Mouse (Mus musculus) midbrain, embryonic 16.5 days (tissue): ENCODE results near the gene Ugt1a6b. TPM values are rescaled to one million over a fixed set of nuclear protein-coding genes. Genes with fewer than 3 reads are reported as not detected.

ENCODE experiments used
- ATAC-seq: fragments of 200-750 bp; cut with Nextera tagmentation; 2 replicates; pipeline ENCODE4 v1.8.0; 2017; ENCODE audit warnings: moderate TSS enrichment
- H3K27ac ChIP-seq: fragments of 300-500 bp; sonication (generic); 2 replicates; pipeline ENCODE4 v1.5.1; 2014; ENCODE audit warnings: mild to moderate bottlenecking, low read length, mixed read lengths
- H3K27me3 ChIP-seq: fragments of 300-500 bp; sonication (generic); 2 replicates; pipeline ENCODE4 v1.6.1; 2014; ENCODE audit warnings: low read depth, low read length, mixed read lengths; ENCODE audit not compliant: control insufficient read depth, insufficient read depth
- H3K36me3 ChIP-seq: fragments of 300-500 bp; sonication (generic); 2 replicates; pipeline ENCODE4 v1.6.1; 2014; ENCODE audit warnings: mild to moderate bottlenecking, low read length, moderate library complexity, mixed read lengths; ENCODE audit not compliant: control insufficient read depth, insufficient read depth
- H3K4me1 ChIP-seq: fragments of 300-500 bp; sonication (generic); 2 replicates; pipeline ENCODE4 v1.6.1; 2014; ENCODE audit warnings: mild to moderate bottlenecking, low read length, mixed read lengths; ENCODE audit not compliant: control insufficient read depth, insufficient read depth
- H3K4me2 ChIP-seq: fragments of 300-500 bp; sonication (generic); 2 replicates; pipeline ENCODE4 v1.6.1; 2014; ENCODE audit warnings: mild to moderate bottlenecking, low read length, mixed read lengths
- H3K4me3 ChIP-seq: fragments of 300-500 bp; sonication (generic); 2 replicates; pipeline ENCODE4 v1.5.1; 2014; ENCODE audit warnings: low read depth, mild to moderate bottlenecking, low read length, moderate library complexity, mixed read lengths
- H3K9ac ChIP-seq: fragments of 300-500 bp; sonication (generic); 2 replicates; pipeline ENCODE4 v1.6.1; 2014; ENCODE audit warnings: low read depth, low read length, mixed read lengths
- H3K9me3 ChIP-seq: fragments of 300-500 bp; sonication (generic); replicated peaks from 2 replicates; pipeline ENCODE4 v1.6.1; 2014; ENCODE audit warnings: mild to moderate bottlenecking, low read length, mixed read lengths; ENCODE audit not compliant: control insufficient read depth, poor library complexity, severe bottlenecking
- WGBS: fragments of 180-500 bp; shearing (Covaris S2); extraction: QIAGEN DNeasy Blood & Tissue Kit; methylation state at CpG from one replicate; pipeline ENCODE4 v1.1.7; 2014; 5-methylcytosine and 5-hydroxymethylcytosine counted together
- polyA plus RNA-seq: library from polyadenylated mRNA; unstranded; fragments of >200 nt; fragmentation: Nextera tagmentation; extraction: Ambion mirVana; gene quantifications from 2 replicates; pipeline ENCODE4 v1.2.1, GENCODE M21; 2015

Ugt1a6b gene
- polyA plus RNA-seq, 1 experiment from 2014 or later = 0.60 TPM

GRCm38 (mm10) chr1:88200456-88200855 is 97.4 kb downstream of the Ugt1a6b start, which contains the start of gene Ugt1a2:
TSS of gene Ugt1a2 (plus strand) at chr1:88200601.
- Histone ChIP-seq H3K4me2 (no peak within 1 kb of the TSS), H3K4me3 (no peak within 1 kb of the TSS), H3K27ac (no peak within 1 kb of the TSS), H3K9ac (no peak within 1 kb of the TSS), H3K4me1 (no peaks in the 10 kb centered on the region; the same call in 1 of the 2 replicates), H3K27me3 (no peaks in the 10 kb centered on the region), H3K36me3 (no peaks in the 10 kb centered on the region), H3K9me3 (peaks cover 5% of the 10 kb centered on the region; the same call in 1 of the 2 replicates)
- ATAC-seq = no peak
- WGBS = 85% methylated on average over 7 of the region's 7 CpGs

GRCm38 (mm10) chr1:88205294-88205922 is 102.4 kb downstream of the Ugt1a6b start, which contains the start of gene Dnajb3:
TSS of gene Dnajb3 (minus strand) at chr1:88205782.
- Histone ChIP-seq H3K4me3 (peak within 1 kb of the TSS; percentile 53), H3K4me2 (peak within 1 kb of the TSS; percentile 69), H3K36me3 (no peaks in the 10 kb centered on the region), H3K4me1 (peaks cover 2% of the 10 kb centered on the region; the same call in 1 of the 2 replicates), H3K9me3 (peaks cover 5% of the 10 kb centered on the region; the same call in 1 of the 2 replicates), H3K9ac (peak within 1 kb of the TSS; percentile 74), H3K27me3 (no peaks in the 10 kb centered on the region), H3K27ac (peak within 1 kb of the TSS; percentile 50)
- WGBS = 6% methylated on average over 59 of the region's 62 CpGs
- peak; percentile 100 for ATAC-seq

- Histone ChIP-seq H3K27ac (no peak overlapping the region), H3K9me3 (peaks cover 13% of the 10 kb centered on the region), H3K4me3 (no peak overlapping the region), H3K4me2 (no peak overlapping the region), H3K9ac (no peak overlapping the region), H3K27me3 (no peaks in the 10 kb centered on the region), H3K36me3 (no peaks in the 10 kb centered on the region), H3K4me1 (peaks cover 2% of the 10 kb centered on the region; the same call in 1 of the 2 replicates)
- ATAC-seq = no peak
- WGBS = 84% methylated on average over 2 of the region's 2 CpGs
These were observed 103.9 kb downstream of the Ugt1a6b start for GRCm38 (mm10) chr1:88206843-88207479.

- H3K9me3 ChIP-seq = peaks cover 52% of the 10 kb centered on the region
- H3K4me1 ChIP-seq = no peaks in the 10 kb centered on the region
- no peaks in the 10 kb centered on the region for H3K36me3 ChIP-seq
- WGBS = 69% methylated on average over 8 of the region's 8 CpGs
- no peak within 1 kb of the TSS for H3K4me2 ChIP-seq
- peak; percentile 34; the same call in 1 of the 2 replicates for ATAC-seq
- H3K9ac ChIP-seq = no peak within 1 kb of the TSS
- no peak within 1 kb of the TSS for H3K4me3 ChIP-seq
- no peaks in the 10 kb centered on the region for H3K27me3 ChIP-seq
- H3K27ac ChIP-seq = no peak within 1 kb of the TSS
These were observed 108.8 kb downstream of the Ugt1a6b start, which contains the start of gene Ugt1a1 for GRCm38 (mm10) chr1:88211812-88212211. TSS of gene Ugt1a1 (plus strand) at chr1:88211959.

- no peak overlapping the region for H3K9ac ChIP-seq
- no peak overlapping the region for H3K27ac ChIP-seq
- H3K9me3 ChIP-seq = peaks cover 59% of the 10 kb centered on the region
- H3K36me3 ChIP-seq = no peaks in the 10 kb centered on the region
- no peak overlapping the region for H3K4me3 ChIP-seq
- 60% methylated on average over 8 of the region's 8 CpGs for WGBS
- no peak overlapping the region for H3K4me2 ChIP-seq
- H3K27me3 ChIP-seq = no peaks in the 10 kb centered on the region
- ATAC-seq = 0 out of 2 replicates have a peak, but pooled peaks have one; percentile 18
- no peaks in the 10 kb centered on the region for H3K4me1 ChIP-seq
These were observed 109.4 kb downstream of the Ugt1a6b start for GRCm38 (mm10) chr1:88212341-88213045.

- Histone ChIP-seq H3K4me2 (no peak overlapping the region), H3K4me1 (no peaks in the 10 kb centered on the region), H3K9ac (no peak overlapping the region), H3K36me3 (no peaks in the 10 kb centered on the region), H3K27me3 (no peaks in the 10 kb centered on the region), H3K27ac (no peak overlapping the region), H3K9me3 (peaks cover 62% of the 10 kb centered on the region), H3K4me3 (no peak overlapping the region)
- 74% methylated on average over 1 of the region's 1 CpGs for WGBS
- ATAC-seq = no peak
These were observed 110.0 kb downstream of the Ugt1a6b start for GRCm38 (mm10) chr1:88213061-88213460.

- Histone ChIP-seq H3K9ac (no peak overlapping the region), H3K27me3 (no peaks in the 10 kb centered on the region), H3K4me2 (no peak overlapping the region), H3K4me3 (no peak overlapping the region), H3K4me1 (no peaks in the 10 kb centered on the region), H3K36me3 (no peaks in the 10 kb centered on the region), H3K27ac (no peak overlapping the region), H3K9me3 (peaks cover 62% of the 10 kb centered on the region)
- no peak for ATAC-seq
- WGBS = 81% methylated on average over 2 of the region's 2 CpGs
These were observed 110.9 kb downstream of the Ugt1a6b start for GRCm38 (mm10) chr1:88213766-88214461.

GRCm38 (mm10) chr1:88214462-88214952 is 111.5 kb downstream of the Ugt1a6b start:
- Histone ChIP-seq H3K9me3 (peaks cover 62% of the 10 kb centered on the region), H3K36me3 (no peaks in the 10 kb centered on the region), H3K9ac (no peak overlapping the region), H3K4me2 (no peak overlapping the region), H3K4me1 (no peaks in the 10 kb centered on the region), H3K27ac (no peak overlapping the region), H3K4me3 (no peak overlapping the region), H3K27me3 (no peaks in the 10 kb centered on the region)
- 77% methylated on average over 2 of the region's 2 CpGs for WGBS
- no peak for ATAC-seq
